Mouse (Mus musculus) heart, adult 2 months (tissue): Measurements from ENCODE around the gene Tnni3. TPM values are rescaled to one million over a fixed set of nuclear protein-coding genes. Genes with fewer than 3 reads are reported as not detected.

Source experiments
- DNase-seq, 2 experiments: peaks; one replicate each; pipeline ENCODE4 v3.0.0; 2021
- H3K27ac ChIP-seq: fragments of 200-600 bp; 2 replicates; pipeline ENCODE4 v1.8.1; 2022
- H3K27me3 ChIP-seq: fragments of 200-500 bp; 2 replicates; pipeline ENCODE4 v1.6.1; 2012; ENCODE audit warnings: mild to moderate bottlenecking, low read length, inconsistent platforms, mixed read lengths; ENCODE audit not compliant: control insufficient read depth, insufficient read depth
- H3K36me3 ChIP-seq: fragments of 200-500 bp; 2 replicates; pipeline ENCODE4 v1.6.1; 2012; ENCODE audit warnings: low read length, inconsistent platforms; ENCODE audit not compliant: control insufficient read depth, insufficient read depth
- H3K4me1 ChIP-seq: fragments of 200-500 bp; 2 replicates; pipeline ENCODE4 v1.6.1; 2011; ENCODE audit warnings: low read length; ENCODE audit not compliant: control insufficient read depth, insufficient read depth
- H3K4me3 ChIP-seq: fragments of 200-600 bp; 2 replicates; pipeline ENCODE4 v1.8.1; 2022
- H3K79me2 ChIP-seq: fragments of 200-500 bp; replicated peaks from 2 replicates; pipeline ENCODE4 v1.6.1; 2012; ENCODE audit warnings: mild to moderate bottlenecking, inconsistent platforms, low read length, moderate library complexity, mixed read lengths; ENCODE audit not compliant: control insufficient read depth, insufficient read depth
- H3K9ac ChIP-seq: fragments of 200-500 bp; 2 replicates; pipeline ENCODE4 v1.6.1; 2012; ENCODE audit warnings: low read depth, mild to moderate bottlenecking, control low read depth, inconsistent platforms, low read length, mixed read lengths
- CTCF ChIP-seq: fragments of 200-600 bp; IDR thresholded peaks from 2 replicates; pipeline ENCODE4 v1.8.1; 2022; ENCODE audit warnings: antibody characterized with exemption, mild to moderate bottlenecking, moderate library complexity
- EP300 ChIP-seq: fragments of 200-500 bp; IDR thresholded peaks from 2 replicates; pipeline ENCODE4 v1.6.1; 2011; ENCODE audit warnings: low read depth, low read length, control low read depth; ENCODE audit not compliant: insufficient read depth
- POLR2A ChIP-seq: fragments of 200-500 bp; IDR thresholded peaks from 2 replicates; pipeline ENCODE4 v1.6.1; 2011; ENCODE audit warnings: mild to moderate bottlenecking, low read depth, low read length, control low read depth; ENCODE audit not compliant: insufficient read depth
- WGBS: fragments of 180-500 bp; shearing (Covaris S2); methylation state at CpG from one replicate; pipeline ENCODE4 v1.1.7; 2018; 5-methylcytosine and 5-hydroxymethylcytosine counted together
- intact Hi-C: fragments of 180-260 bp; cut with DNase I; formaldehyde crosslinking; loops from one replicate; pipeline ENCODE4 v1.15.1; 2025
- polyA plus RNA-seq: library from polyadenylated mRNA; depleted of rRNA; stranded (reverse); fragments of >200 nt; gene quantifications from 2 replicates; pipeline ENCODE4 v1.2.3, GENCODE M21; 2012
- total RNA-seq, 2 experiments: library from RNA; stranded (reverse); gene quantifications; 2 replicates each; pipeline ENCODE4 v1.2.3; 2021

The Tnni3 gene
- total and polyA plus RNA-seq, 3 experiments, result 9,834 to 21,553 (median 11,008) TPM

DNA sequence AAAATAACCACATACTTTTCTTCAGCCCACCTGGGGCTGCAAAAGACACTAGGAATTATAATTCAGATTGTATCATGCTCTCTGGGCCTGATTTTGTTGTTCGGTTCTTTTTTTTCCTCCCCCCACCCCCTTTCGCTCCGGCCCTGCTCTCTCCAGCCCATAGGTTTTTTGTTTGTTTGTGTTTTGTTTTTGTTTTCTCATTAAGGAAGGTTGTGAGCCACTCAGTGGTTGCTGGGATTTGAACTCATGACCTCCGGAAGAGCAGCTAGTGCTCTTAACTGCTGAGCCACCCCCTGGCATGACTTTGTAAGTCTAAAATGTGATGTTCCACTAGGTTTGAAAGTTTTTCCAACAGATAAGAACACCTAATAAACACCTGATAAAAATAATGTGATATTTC lies 20.9 kb downstream of the Tnni3 start:
- intact Hi-C loops, result loop anchor here (5.0 to 10.0 kb wide), 3 partner anchors 56 to 412 kb away; partner anchors contain the start of genes Leng8, Rdh13 and Zfp628
- Histone ChIP-seq H3K79me2 (peaks cover 3% of the 10 kb centered on the region), H3K4me3 (no peak overlapping the region), H3K4me1 (peaks cover 19% of the 10 kb centered on the region), H3K9ac (no peak overlapping the region), H3K27me3 (no peaks in the 10 kb centered on the region), H3K36me3 (peaks cover 6% of the 10 kb centered on the region; the same call in 1 of the 2 replicates), H3K27ac (no peak overlapping the region)
- no peak for DNase-seq
- TF ChIP-seq CTCF (no peak), POLR2A (no peak), EP300 (no peak)
- 86% methylated on average over 4 of the region's 4 CpGs for WGBS

- no peak overlapping the region for H3K9ac ChIP-seq
- intact Hi-C loops, result loop anchor here (5.0 to 10.0 kb wide), 3 partner anchors 55 to 412 kb away; partner anchors contain the start of genes Leng8, Rdh13 and Zfp628
- H3K27ac ChIP-seq, result peak overlapping the region; percentile 97
- no peak for TF ChIP-seq CTCF
- no peak for TF ChIP-seq POLR2A
- no peak for TF ChIP-seq EP300
- WGBS, result 14% methylated on average over 14 of the region's 14 CpGs
- no peaks in the 10 kb centered on the region for H3K27me3 ChIP-seq
- peaks cover 3% of the 10 kb centered on the region for H3K79me2 ChIP-seq
- peaks cover 23% of the 10 kb centered on the region for H3K4me1 ChIP-seq
- H3K4me3 ChIP-seq, result peak overlapping the region; percentile 89
- DNase-seq, result peak in 1 of 2 experiments; percentile 44
- peaks cover 6% of the 10 kb centered on the region; the same call in 1 of the 2 replicates for H3K36me3 ChIP-seq
Observed at GRCm38 (mm10) chr7:4502421-4503090, 21.5 kb downstream of the Tnni3 start.

DNA sequence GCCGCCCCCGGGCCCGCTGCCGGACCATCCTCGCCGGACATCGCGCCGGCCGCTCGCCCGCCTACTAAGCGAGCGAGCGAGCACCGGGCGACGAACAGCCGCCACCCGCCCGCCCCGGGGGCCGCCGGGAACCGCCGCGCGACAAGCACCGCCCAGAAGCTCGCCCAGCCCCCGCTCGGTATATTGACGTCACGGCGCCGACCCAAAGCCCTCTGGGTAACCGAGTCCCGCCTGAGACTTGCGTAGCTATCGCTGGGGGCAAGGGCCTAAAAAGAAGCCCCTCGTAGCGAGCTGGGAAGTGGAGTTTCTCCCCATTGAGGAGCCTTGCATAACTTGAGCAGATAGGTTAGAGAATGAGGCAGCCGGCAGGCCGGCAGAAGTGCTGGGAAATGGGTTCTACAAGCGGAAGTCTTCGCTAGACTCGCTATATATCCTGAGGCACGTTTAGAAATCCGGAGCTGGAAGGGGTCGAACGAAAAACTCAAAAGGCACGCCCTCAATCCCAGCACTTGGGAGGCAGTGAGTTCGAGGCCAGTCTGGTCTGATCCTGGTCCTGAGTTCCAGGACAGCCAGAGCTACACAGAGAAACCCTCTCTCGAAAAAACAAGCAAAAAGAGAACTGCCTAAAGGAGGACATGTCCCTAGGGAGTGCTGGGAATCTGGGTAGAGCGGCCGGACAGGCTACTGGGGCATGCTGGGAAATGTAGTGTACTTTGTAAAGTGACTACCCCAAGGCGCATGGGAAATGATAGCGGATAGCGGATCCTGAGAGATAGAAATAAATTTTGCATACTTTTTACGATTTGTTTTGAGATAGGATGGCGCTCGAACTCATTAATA lies 22.3 kb downstream of the Tnni3 start, which contains the start of gene Ppp1r12c:
Gene Ppp1r12c, minus strand, starts transcription at position 123 of the 840 bp plus-strand sequence.
- Histone ChIP-seq H3K4me1 (peaks cover 27% of the 10 kb centered on the region), H3K27me3 (no peaks in the 10 kb centered on the region), H3K9ac (peak within 1 kb of the TSS; percentile 92), H3K79me2 (peaks cover 7% of the 10 kb centered on the region), H3K4me3 (peak within 1 kb of the TSS; percentile 89), H3K27ac (peak within 1 kb of the TSS; percentile 97), H3K36me3 (peaks cover 6% of the 10 kb centered on the region)
- WGBS, result 1% methylated on average over 62 of the region's 62 CpGs
- peak; percentile 97 for DNase-seq
- intact Hi-C loops, result loop anchor here (5.0 to 10.0 kb wide), 3 partner anchors 54 to 413 kb away; partner anchors contain the start of genes Leng8, Rdh13 and Zfp628
- TF ChIP-seq POLR2A, result peak; percentile 69
- TF ChIP-seq EP300, result 0 out of 2 replicates have a peak, but pooled peaks have one; percentile 7
- TF ChIP-seq CTCF, result no peak

DNA sequence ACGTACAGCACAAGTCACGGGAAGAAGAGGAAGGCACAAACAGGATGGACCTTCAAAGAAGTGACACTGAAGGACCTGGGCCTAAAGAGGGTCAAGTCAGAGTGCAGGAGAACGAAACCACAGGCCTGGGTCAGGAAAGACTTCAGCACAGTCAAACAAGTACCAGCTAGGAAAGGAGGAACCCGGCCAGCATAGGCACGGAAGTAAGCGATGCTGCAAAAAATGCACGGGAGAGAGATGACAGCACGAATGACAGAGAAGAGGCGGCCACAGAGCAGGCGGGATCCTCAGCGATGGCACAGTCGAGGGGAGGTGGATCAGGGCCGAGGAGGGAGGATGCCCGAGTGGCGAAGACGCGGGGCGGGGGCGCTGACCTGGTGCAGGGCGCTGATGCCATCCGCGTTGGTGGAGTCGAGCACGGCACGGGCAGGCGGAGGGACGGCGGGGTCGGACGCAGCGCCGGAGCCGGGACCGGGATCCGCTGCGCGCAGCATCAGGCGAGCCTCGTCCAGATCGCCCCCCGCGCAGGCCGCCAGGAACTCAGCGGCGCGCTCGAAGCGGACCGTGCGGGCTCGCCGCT lies 23.0 kb downstream of the Tnni3 start:
- DNase-seq, result peak; percentile 68 to 73
- Histone ChIP-seq H3K36me3 (peaks cover 6% of the 10 kb centered on the region), H3K4me1 (peaks cover 29% of the 10 kb centered on the region), H3K27ac (peak overlapping the region; percentile 97), H3K4me3 (peak overlapping the region; percentile 89), H3K79me2 (peaks cover 7% of the 10 kb centered on the region), H3K9ac (peak overlapping the region; percentile 92), H3K27me3 (no peaks in the 10 kb centered on the region)
- 1% methylated on average over 52 of the region's 52 CpGs for WGBS
- intact Hi-C loops, result loop anchor here (5.0 to 10.0 kb wide), 3 partner anchors 54 to 414 kb away; partner anchors contain the start of genes Leng8, Rdh13 and Zfp628
- TF ChIP-seq CTCF (no peak), EP300 (no peak), POLR2A (no peak)

DNA sequence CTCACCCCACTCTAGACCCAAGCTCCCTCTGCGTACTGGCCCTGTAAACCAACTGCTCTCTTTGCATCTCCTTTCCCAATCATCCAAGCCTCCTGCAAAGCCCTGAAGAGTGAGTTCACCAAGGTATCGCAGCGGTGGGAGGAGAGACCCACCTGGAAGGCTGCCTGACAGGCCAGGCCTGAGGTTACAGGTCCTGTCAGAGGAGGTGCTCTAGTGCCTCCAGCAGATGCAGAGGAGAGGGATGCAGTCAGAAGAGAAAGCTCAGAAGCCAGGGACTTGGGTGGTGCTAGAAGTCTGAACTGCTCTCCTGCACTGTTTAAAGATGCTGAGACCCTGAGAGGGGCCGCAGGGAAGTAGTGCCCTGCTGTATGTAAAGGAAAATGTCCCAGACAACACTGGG lies 25.0 kb downstream of the Tnni3 start:
- Histone ChIP-seq H3K9ac (peak overlapping the region; percentile 50), H3K36me3 (peaks cover 6% of the 10 kb centered on the region), H3K4me1 (peaks cover 28% of the 10 kb centered on the region), H3K27ac (peak overlapping the region; percentile 97), H3K79me2 (peaks cover 7% of the 10 kb centered on the region), H3K27me3 (no peaks in the 10 kb centered on the region), H3K4me3 (peak overlapping the region; percentile 18)
- intact Hi-C loops, result loop anchor here (2.0 to 10.0 kb wide), 2 partner anchors 20 to 1204 kb away; no protein-coding TSS in a partner anchor
- WGBS, result 44% methylated on average over 4 of the region's 4 CpGs
- DNase-seq, result no peak
- no peak for TF ChIP-seq EP300
